Mouse (Mus musculus) urinary bladder, postnatal 10 days (tissue): ENCODE results near the gene Epm2aip1.

Experiments used
- DNase-seq: peaks from one replicate; pipeline ENCODE4 v3.0.0; 2022; ENCODE audit warnings: low spot score

Epm2aip1 gene

DNA sequence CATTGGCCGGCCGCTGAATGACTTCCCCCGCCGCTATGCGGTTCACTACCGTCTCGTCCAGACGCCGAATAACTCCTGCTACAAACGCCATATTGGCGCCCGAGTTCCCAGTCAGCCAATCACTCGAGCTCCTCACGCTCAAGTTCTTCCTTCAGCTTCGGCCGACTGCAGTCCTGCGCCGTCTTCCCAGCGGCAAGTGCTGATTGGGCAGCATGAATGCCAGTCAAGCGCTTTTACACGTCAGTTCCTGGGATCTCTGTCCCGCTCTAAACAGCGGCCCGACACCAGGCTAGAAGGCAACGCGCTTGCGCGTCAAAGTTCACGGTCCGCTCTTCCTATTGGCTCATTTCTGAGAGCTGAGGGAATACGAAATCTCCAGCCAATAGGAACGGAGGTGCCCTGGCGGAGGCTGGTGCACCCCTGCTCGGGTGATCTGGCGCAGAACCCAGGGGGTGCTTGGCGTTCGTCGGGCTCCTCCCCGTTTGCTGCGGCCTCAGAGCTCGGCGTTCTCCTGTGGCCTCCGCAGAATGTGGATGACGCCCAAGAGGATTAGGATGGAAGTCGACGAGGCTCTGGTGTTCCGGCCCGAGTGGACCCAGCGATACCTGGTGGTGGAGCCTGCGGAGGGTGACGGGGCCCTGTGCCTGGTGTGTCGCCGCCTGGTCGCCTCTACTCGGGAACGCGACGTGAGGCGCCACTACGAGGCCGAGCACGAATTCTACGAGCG lies at the start of gene Epm2aip1, which contains the start of gene Mlh1:
Gene Epm2aip1 (plus strand): TSS at position 496 of the 727 bp plus-strand sequence.
Gene Mlh1 (minus strand): TSS at position 358 of the 727 bp plus-strand sequence.
- peak; percentile 99 for DNase-seq

DNA sequence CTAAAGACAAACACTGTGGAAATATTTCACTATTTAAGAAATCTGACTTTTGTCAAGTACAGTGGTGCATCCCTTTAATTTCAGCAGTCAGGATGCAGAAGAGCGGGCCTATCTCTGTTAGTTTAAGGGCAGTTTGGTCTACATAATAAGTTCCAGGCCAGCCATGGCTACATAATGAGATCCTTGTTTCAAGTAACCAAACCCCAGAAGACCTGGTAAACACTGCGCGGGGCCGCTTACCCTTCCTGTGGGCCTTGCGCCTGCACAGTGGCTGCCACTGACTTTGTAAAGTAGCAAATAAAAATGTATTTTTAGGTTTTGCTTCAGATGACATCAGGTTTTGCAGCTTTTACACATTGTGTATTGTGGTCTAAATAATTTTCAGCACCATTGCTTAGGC lies 48.3 kb upstream of the Epm2aip1 start:
- DNase-seq, result no peak

DNA sequence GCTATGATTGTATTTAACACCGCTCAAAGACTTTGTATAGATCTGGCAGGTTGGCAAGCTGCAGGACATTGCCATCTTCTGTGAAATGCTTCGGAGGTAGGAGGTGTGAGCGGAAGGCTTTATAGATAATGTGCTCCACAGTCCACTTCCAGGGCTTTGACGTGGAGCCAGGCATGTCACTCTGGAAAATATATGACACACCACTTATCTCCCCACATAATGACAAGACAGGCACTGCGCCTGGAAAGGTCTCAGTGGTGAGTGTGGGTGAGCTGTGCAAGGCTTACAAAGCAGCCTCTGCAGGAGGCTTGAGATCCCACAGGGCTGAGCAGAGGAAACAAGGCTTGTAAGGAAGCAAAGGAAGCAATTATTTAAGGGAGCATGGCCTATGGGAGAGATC lies 43.3 kb upstream of the Epm2aip1 start:
- no peak for DNase-seq

DNA sequence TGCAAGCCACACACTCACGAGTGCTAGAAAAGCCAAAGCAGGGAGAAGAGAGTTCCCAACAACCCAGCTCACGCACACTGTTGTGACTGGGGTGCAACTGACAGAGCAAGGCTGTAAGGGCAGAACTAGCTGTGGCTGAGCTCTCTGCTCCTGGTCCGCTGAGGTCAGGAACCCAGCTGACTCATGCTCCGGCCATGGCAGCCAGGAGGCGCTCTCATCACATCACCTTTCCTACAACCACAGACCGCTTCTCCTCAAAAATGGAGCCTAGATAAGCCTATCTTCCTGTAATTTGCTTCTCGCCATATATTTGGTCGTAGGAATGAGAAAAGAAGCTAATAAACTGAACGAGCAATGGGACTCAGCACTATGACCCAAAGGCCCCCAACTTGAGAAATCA lies 37.0 kb upstream of the Epm2aip1 start:
- DNase-seq, result no peak

DNA sequence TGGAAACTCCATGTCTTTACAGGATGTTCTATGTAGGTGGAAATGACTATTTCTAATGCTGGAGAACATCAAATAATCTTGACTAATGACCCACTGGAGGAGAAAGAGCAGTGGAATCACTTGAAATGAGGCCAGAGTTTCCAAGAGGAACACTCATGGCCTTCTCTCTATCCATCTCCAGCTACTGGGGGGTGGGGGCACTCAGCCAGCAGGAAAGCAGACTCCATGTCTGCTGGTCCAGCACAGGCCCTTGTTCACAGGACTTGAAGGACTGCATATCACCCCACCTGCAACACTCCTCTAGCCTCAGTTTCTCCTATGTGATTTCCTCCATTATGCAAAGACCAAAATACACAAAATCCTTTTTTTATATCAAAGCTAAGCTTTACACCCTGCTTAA lies 34.0 kb upstream of the Epm2aip1 start:
- no peak for DNase-seq

DNA sequence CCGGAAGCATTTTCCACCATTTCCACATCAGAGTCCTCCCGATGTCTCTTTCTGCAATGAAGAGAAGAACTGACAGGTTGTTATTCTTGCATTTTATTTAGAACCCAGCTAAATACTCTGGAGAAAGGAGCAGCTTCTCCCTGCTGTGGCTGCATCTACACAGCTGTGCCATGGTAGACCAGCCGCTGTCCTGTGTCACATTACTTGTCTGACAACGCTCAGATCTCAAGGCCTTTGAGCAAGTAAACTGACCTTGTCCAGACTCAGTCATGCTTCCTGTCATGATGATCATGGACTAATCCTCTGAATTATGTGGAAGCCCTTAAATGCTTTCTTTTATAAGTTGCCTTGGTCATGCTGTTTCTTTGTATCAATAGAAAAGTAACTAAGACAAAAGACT lies 31.9 kb upstream of the Epm2aip1 start:
- DNase-seq, result no peak

DNA sequence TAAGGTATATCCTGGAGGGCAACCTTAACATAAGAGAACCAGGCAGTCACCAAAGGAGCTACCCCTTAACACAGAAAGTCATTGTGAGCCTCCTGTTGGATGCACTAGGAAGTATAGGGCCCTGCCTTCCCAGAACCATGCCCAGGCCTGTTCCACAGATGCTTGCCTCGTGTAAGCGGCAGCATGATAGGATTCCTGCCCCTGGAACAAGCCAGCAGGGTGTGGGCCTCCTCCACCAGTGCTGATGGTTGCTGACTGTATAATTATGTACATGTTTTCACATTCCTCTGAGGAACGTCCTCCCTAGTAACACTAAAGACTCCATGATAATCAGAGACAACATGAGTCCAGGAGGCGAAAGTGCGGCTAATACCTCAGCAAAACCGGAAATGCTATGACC lies 28.3 kb upstream of the Epm2aip1 start:
- DNase-seq, result no peak

DNA sequence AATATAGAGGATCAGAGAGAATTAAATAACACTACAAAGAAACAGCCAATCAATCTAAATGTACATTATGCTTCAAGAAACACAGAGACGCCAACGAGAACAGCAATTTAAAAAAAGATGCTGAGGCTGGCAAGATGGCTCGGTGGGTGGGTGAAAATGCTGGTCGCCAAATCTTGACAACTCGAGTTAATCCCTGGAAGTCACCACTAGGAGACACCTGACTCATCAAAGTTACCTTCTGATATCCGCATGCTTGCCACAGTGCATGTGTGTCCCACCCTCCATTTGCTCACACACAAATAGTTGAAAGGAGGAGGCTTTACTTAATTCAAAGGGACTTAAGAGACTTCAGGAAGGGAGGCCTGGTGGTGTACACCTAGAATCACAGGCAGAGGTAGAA lies 26.2 kb upstream of the Epm2aip1 start:
- no peak for DNase-seq

DNA sequence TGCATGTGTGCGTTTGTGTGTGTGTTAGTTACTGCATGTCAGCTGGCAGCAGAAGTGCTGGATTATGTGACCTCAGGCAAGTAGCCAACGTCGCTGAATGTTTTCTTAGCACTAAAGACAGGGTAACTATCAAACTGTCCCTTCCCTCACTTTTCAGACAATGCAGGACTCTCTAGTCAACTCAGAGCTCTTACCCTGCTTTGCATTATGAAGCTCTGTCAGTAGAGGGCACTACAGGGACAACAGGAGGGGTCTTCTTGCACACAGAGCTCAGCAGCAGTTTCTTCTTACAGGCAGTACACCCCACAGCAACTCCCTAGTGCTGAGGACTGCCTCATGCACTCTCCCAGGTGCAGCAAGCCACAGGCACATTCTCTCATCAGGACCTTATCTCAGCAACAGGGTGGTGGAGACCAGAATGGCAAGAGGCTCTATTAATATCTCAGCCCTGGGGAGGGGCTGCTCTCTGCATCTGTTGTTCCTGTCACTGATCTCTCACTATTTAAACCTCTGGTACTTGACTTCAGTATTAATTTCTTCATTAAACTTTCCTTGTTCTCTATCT lies 24.0 kb upstream of the Epm2aip1 start:
- no peak for DNase-seq

DNA sequence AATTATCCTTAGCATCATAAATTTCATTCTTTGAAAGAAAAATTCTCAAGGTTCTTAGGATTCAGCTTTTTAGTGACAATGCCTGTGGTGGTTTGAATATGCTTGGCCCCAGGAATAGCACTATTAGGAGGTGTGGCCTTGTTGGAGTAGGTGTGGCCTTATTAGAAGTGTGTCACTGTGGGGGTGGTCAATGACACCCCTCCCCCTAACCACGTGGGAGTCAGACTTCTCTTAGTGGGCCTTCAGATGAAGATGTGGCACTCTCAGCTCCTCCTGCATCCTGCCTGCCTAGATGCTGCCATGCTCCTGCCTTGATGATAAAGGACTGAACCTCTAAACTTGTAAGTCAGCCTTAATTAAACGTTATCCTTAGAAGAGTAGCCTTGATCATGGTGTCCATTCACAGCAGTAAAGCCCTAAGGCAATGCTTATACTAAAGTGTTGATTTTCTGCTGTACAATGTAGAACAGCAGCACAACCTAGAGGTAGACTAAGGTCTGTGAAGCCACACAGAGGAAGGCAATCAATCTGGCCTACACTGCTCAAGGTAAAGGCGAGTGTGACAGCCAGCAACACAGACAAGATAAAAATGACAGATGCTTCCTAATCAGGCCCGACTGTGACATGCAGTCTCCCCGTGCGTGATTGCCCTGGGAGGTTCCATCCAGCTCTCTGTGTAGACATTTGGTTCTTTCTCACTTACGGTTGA lies 19.4 kb upstream of the Epm2aip1 start:
- DNase-seq, result no peak

DNA sequence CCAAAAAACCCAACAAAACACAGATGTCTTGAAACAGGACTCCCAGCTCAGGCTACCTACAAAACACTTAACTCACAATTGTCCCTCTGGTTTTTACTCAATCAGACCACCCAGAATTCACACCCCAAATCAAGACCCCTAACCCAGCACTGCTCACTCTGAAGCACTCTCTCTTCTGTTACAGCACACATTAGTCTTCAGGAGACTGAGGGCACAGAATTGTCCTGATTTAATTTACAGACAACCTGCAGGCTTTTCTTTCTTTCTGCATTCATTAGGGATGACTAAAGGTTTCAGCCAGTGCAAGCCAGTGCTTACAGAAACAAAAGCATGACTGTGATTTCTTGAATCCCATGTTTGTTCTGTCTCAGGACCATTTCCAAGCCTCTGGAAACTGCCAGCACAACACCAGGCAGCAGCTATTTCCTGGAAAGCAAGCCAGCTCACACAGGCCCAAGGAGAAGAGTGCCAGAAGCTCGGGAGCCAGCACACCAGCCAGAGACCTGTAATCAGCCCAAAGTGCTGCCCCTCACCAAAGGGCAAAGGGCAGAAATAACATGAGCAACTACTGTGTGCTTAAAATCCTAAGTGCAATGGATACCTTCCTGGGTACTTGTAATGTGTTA lies 11.3 kb upstream of the Epm2aip1 start:
- DNase-seq, result no peak

DNA sequence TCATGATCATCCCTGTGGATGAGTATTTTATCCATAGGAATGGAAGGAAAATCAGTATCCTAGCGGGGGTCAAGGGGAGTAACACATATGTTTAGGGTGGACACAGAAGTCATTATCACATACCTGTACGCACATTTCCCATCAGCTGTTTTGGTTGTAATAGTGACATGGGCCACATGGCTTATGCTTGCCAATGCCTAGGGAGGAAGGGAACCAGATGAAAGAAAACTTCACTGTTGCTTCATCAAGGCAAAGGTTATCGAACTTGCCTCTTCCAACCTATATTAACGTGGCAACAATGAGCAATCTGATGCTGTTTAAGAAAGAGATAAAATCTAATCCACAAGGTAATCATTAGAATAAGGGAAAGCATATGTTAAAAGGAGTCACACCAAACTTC lies 10.4 kb upstream of the Epm2aip1 start:
- DNase-seq, result no peak

DNA sequence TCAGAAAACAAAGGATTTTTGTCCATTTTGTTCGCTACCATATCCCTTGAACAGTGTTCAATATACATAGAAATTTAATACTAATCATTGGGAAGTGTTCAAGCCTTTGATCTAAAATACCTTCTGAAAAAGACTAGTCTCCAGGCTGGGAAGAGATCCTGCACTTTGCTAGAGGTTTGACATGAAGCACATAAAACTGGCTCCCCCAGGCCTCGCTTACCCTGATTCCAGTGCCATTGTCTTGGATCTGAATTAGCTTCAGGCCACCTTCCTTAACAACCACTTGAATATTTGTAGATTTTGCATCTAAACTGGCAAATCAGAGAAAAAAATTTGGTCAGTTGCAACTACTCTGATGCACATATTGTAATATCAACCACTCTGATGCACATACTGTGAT lies 3.7 kb upstream of the Epm2aip1 start:
- no peak for DNase-seq

DNA sequence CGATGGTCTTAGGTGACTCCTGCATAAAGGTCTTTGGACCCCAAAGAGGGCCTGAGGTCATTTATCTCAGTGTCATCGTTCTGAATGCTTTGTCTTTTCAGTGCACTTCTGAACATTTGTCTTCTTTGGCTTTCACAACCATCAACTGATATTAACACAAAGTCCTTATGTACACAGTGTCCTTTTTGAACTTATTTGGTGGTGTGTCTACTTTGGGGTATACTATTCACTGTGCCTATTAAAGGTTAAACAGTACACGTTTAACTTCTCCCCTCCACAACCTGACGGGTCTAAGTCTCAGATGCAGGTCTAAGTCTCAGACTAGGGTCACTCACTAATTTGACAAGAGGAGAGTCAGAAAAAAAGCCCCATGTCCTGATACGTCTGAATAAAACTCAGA lies 1.1 kb upstream of the Epm2aip1 start:
- DNase-seq, result no peak

DNA sequence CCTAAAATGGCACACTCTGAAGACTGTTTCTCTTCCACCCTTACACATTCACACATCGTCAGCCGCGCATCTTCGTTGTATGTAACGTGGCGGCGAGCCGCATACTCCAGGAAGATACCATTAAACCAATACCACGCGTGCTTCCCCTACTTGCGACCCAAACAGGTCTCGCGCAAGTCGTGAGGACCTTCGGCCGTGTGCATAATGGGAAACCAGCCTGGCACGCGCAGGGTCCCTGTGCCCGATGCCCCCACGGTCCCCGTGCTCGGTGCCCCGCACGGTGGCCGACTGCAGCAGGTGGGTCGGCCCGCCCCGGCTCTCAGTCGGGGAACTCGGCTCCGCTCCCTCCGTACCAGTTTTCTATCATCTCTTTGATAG lies 684 bp upstream of the Epm2aip1 start:
- DNase-seq, result no peak

DNA sequence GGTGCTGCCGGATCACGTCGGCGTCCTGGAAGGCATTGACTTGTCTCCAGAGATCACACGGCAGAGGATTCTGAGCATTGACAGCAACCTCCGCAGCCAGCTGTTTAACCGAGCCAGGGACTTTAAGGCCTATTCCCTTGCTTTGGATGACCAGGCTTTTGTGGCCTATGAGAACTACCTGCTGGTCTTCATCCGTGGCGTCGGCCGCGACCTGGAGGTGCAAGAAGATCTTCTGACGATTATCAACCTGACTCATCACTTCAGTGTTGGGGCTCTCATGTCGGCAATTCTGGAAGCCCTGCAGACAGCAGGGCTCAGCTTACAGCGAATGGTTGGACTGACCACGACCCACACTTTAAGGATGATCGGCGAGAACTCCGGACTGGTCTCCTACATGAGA lies 627 bp downstream of the Epm2aip1 start:
- DNase-seq, result no peak

DNA sequence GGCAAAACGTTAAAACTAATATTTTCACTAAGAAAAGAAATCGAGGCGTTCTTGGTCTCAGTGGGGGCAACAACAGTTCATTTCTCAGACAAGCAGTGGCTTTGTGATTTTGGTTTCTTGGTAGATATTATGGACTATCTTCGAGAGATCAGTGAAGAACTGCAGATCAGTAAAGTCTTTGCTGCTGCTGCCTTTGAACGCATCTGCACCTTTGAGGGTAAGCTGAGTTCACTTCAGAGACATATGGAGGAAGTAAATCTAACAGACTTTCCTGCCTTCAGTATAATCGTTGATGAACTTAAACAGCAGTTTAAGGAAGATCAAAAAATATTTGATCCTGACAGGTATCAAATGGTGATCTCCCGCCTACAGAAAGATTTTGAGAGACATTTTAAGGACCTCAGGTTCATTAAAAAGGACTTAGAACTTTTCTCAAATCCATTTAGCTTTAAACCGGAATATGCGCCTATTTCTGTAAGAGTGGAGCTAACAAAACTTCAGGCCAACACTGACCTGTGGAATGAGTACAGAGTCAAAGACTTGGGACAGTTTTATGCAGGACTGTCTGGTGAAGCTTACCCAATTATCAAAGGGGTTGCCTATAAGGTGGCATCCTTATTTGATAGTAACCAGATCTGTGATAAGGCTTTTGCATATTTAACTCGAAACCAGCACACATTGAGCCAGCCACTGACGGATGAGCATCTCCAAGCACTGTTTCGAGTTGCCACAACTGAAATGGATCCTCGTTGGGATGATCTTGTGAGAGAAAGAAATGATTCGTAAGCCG lies 1.5 kb downstream of the Epm2aip1 start:
- DNase-seq, result no peak

DNA sequence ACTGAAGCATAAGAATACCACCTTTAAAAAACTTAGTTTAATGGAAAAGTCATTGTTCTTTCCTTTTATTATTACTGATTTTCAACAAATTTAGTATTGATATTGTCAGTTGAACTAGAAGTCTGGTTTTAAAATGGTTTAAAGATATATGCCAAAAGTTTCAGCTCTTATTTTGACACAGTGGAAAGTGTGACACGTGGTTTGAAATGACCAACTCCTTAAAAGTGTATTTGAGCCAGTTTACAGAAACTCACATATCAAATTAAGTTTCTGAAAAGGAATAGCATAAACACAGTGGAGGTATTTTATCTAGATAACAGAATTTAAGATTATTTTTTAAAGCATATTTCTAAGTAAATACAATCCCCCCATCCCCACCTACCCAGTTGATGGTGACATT lies 2.2 kb downstream of the Epm2aip1 start:
- DNase-seq, result no peak

DNA sequence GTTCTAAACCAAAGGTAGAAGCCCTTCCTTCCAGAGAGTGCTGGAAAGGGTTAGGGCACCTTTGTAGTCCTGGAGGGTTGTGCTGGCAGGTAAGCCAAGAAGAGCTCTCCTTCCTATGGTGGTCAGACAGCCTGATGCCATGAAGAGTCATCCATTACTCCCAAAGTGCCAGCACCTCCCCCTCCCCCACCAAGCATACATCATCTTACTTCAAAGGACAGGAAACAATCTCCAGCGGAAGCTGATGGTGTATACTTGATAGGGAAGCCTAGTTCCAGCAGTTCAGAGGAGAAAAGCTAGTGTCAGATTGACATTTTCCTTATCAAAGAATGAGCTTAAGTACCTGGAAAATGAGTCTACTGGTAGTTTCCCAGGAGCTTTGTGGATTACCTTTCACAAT lies 3.4 kb downstream of the Epm2aip1 start:
- no peak for DNase-seq

DNA sequence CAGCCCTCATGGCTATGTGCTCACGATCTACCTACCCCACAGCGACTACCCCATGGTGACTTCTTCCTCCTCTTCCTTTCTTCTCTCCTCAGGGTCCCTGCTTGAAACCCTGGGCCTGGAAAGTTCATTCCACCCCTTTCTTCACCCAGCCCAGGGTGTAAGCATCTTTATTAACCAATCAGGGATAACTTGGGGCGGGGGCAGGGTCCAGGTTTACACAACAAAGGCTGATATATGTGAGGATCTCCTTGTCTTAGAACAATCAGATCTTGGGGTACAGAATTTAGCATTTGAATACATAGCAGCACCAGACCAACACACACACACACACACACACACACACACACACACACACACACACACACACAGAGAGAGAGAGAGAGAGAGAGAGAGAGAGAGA lies 13.3 kb downstream of the Epm2aip1 start:
- DNase-seq, result no peak

DNA sequence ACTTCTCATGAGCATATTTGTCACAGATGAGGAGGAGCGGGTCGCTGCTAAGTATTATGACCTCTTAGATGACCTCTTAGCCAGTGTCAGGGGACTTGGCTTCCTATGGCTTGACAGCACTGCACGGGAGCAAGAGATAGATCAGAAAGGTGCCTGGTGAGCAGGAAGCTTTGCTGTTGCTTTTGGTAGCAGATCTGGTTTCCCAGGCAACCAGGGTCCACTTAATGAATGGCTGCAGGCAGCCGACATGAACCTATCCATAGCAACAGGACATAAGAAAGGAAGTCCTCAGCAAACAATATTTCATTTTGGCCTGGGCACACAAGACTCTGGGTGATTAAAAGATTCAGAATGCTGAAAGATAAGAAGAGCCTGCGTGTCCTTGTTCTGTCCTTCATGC lies 13.9 kb downstream of the Epm2aip1 start:
- no peak for DNase-seq

DNA sequence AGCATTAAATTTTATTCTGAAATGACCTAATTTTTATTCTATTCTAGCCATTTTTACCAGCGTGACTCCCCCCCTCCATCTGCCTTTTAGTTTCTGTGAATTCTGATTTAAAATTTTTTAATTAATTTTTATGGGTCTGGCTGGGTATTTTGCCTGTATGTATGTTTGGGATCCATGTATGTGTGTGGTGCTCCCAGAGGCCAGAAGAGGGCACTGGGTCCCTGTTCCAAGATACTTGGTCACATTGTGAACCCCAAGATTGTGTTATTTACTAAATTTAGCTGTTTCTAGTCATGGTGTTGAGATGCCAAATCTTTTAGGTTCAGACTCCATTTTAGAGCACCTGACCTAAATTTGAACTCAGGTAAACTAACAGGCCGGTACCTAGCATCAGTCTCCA lies 14.7 kb downstream of the Epm2aip1 start:
- no peak for DNase-seq
